Comparison of ENCODE assay signal across 9 mouse cellular contexts in genomic region chr14:55160251-55161071, GRCm38 (mm10). TPM values are rescaled to one million over a fixed set of nuclear protein-coding genes. Genes with fewer than 3 reads are reported as not detected.
DNase-seq lines count a peak whose midpoint lies in the region; ATAC-seq and TF ChIP-seq lines count a peak whose summit lies in the region.
"Had no signal": no experiment of that assay in that cellular context is flagged by ENCODE, and none has a peak within 500 bp of the region (broad histone marks: within the 10 kb centered on the region; RNA-seq: fewer than 3 reads in every experiment).

No protein-coding gene starts in this region.

- H3K4me3 ChIP-seq in forebrain, embryonic 13.5 days: no peak overlapping the region
- no peak overlapping the region for H3K4me3 ChIP-seq in forebrain, embryonic 12.5 days (replicated peaks)
- no peak overlapping the region for H3K4me3 ChIP-seq in hindbrain, embryonic 12.5 days
- H3K4me3 ChIP-seq in hindbrain, embryonic 16.5 days (ENCODE audit: low read length): no peak overlapping the region
- peak overlapping the region; percentile 56 to 70 for H3K4me3 ChIP-seq in ES-E14 (ENCODE audit: insufficient read depth in 1 of 2, low read depth in 1 of 2, low read length in 2 of 2, poor library complexity in 1 of 2, severe bottlenecking in 1 of 2)
- H3K4me3 ChIP-seq in intestine, postnatal 0 days (ENCODE audit: low read depth, low read length): no peak overlapping the region
- H3K4me3 ChIP-seq: liver, embryonic 15.5 days had no signal

- no peak overlapping the region for H3K4me2 ChIP-seq in forebrain, embryonic 13.5 days
- no peak overlapping the region for H3K4me2 ChIP-seq in forebrain, embryonic 12.5 days
- H3K4me2 ChIP-seq in hindbrain, embryonic 12.5 days (replicated peaks): no peak overlapping the region
- no peak overlapping the region for H3K4me2 ChIP-seq in hindbrain, embryonic 16.5 days (ENCODE audit: low read length)
- H3K4me2 ChIP-seq in intestine, postnatal 0 days (replicated peaks; ENCODE audit: low read depth): peak overlapping the region; percentile 48; the same call in 1 of the 2 replicates

- no peak for DNase-seq in ES-E14 (ENCODE audit: low read depth, low spot score)
- no peak for DNase-seq in adrenal gland, adult 8-10 months
- no peak for DNase-seq in left cerebral cortex, adult 8-10 months (ENCODE audit: low spot score in 2 of 2)

- no peaks in the 10 kb centered on the region for H3K27me3 ChIP-seq in forebrain, embryonic 13.5 days
- H3K27me3 ChIP-seq in forebrain, embryonic 12.5 days: peaks cover 4% of the 10 kb centered on the region
- H3K27me3 ChIP-seq in hindbrain, embryonic 12.5 days: no peaks in the 10 kb centered on the region
- no peaks in the 10 kb centered on the region for H3K27me3 ChIP-seq in hindbrain, embryonic 16.5 days (replicated peaks; ENCODE audit: control insufficient read depth, insufficient read depth, low read length)
- H3K27me3 ChIP-seq in intestine, postnatal 0 days (replicated peaks; ENCODE audit: control insufficient read depth, insufficient read depth, low read length): no peaks in the 10 kb centered on the region
- H3K27me3 ChIP-seq: liver, embryonic 15.5 days had no signal

- H3K36me3 ChIP-seq in forebrain, embryonic 13.5 days (ENCODE audit: poor library complexity, severe bottlenecking): no peaks in the 10 kb centered on the region
- no peaks in the 10 kb centered on the region for H3K36me3 ChIP-seq in forebrain, embryonic 12.5 days (replicated peaks)
- H3K36me3 ChIP-seq in hindbrain, embryonic 12.5 days: no peaks in the 10 kb centered on the region
- H3K36me3 ChIP-seq in hindbrain, embryonic 16.5 days (ENCODE audit: control insufficient read depth, insufficient read depth, low read length): no peaks in the 10 kb centered on the region
- no peaks in the 10 kb centered on the region for H3K36me3 ChIP-seq in ES-E14 (ENCODE audit: control insufficient read depth, insufficient read depth, low read length, poor library complexity, severe bottlenecking)
- H3K36me3 ChIP-seq in intestine, postnatal 0 days (ENCODE audit: control insufficient read depth, insufficient read depth): no peaks in the 10 kb centered on the region
- H3K36me3 ChIP-seq: liver, embryonic 15.5 days had no signal

- H3K4me1 ChIP-seq in forebrain, embryonic 13.5 days: peaks cover 8% of the 10 kb centered on the region
- H3K4me1 ChIP-seq in forebrain, embryonic 12.5 days: peaks cover 4% of the 10 kb centered on the region; the same call in 1 of the 2 replicates
- no peaks in the 10 kb centered on the region; the same call in 1 of the 2 replicates for H3K4me1 ChIP-seq in hindbrain, embryonic 12.5 days
- no peaks in the 10 kb centered on the region for H3K4me1 ChIP-seq in hindbrain, embryonic 16.5 days (ENCODE audit: control insufficient read depth, insufficient read depth, low read depth, low read length)
- H3K4me1 ChIP-seq in ES-E14 (ENCODE audit: control insufficient read depth in 2 of 2, insufficient read depth in 2 of 2, low read length in 2 of 2, poor library complexity in 1 of 2): no peaks in the 10 kb centered on the region
- peaks cover 4% of the 10 kb centered on the region; the same call in 1 of the 2 replicates for H3K4me1 ChIP-seq in intestine, postnatal 0 days (replicated peaks; ENCODE audit: control insufficient read depth, insufficient read depth, low read length)

- no peak overlapping the region for H3K27ac ChIP-seq in forebrain, embryonic 13.5 days
- H3K27ac ChIP-seq in forebrain, embryonic 12.5 days: no peak overlapping the region
- H3K27ac ChIP-seq in hindbrain, embryonic 12.5 days: no peak overlapping the region
- no peak overlapping the region for H3K27ac ChIP-seq in hindbrain, embryonic 16.5 days (ENCODE audit: low read depth, low read length)
- H3K27ac ChIP-seq in ES-E14 (ENCODE audit: insufficient read depth, low read depth, low read length, poor library complexity, severe bottlenecking): no peak overlapping the region
- H3K27ac ChIP-seq in intestine, postnatal 0 days (ENCODE audit: low read depth, low read length): peak overlapping the region; percentile 75
- H3K27ac ChIP-seq: liver, embryonic 15.5 days had no signal

- TF ChIP-seq CTCF in intestine, postnatal 0 days (IDR thresholded peaks at IDR 0.05; ENCODE audit: low read depth): no peak

- H3K9ac ChIP-seq in forebrain, embryonic 13.5 days: no peak overlapping the region
- H3K9ac ChIP-seq in forebrain, embryonic 12.5 days: no peak overlapping the region
- no peak overlapping the region for H3K9ac ChIP-seq in hindbrain, embryonic 12.5 days
- H3K9ac ChIP-seq in hindbrain, embryonic 16.5 days (ENCODE audit: low read depth, low read length): no peak overlapping the region
- H3K9ac ChIP-seq in ES-E14 (ENCODE audit: insufficient read depth, low read depth, low read length, poor library complexity, severe bottlenecking): 0 out of 2 replicates have a peak overlapping the region, but pooled peaks have one; percentile 11
- H3K9ac ChIP-seq in intestine, postnatal 0 days (ENCODE audit: low read depth, low read length): no peak overlapping the region
- H3K9ac ChIP-seq: liver, embryonic 15.5 days had no signal

- 87% methylated on average over 10 of the region's 10 CpGs for WGBS in forebrain, embryonic 13.5 days
- WGBS in forebrain, embryonic 12.5 days: 85% methylated on average over 6 of the region's 10 CpGs
- WGBS in hindbrain, embryonic 12.5 days: 80% methylated on average over 8 of the region's 10 CpGs
- whole genome bisulfite sequencing in hindbrain, embryonic 16.5 days: 77% methylated on average over 6 of the region's 10 CpGs
- WGBS in intestine, postnatal 0 days: 86% methylated on average over 10 of the region's 10 CpGs

- 0 out of 2 replicates have a peak, but pooled peaks have one; percentile 24 for ATAC-seq in forebrain, embryonic 13.5 days
- no peak for ATAC-seq in forebrain, embryonic 12.5 days (ENCODE audit: low FRiP score)
- ATAC-seq in hindbrain, embryonic 12.5 days (ENCODE audit: low FRiP score): 0 out of 2 replicates have a peak, but pooled peaks have one; percentile 13
- no peak for ATAC-seq in hindbrain, embryonic 16.5 days
- no peak for ATAC-seq in intestine, postnatal 0 days

- in situ Hi-C loops in ES-E14 (cut with MboI; ENCODE audit: low sequenced_read_pairs in 2 of 2, unreplicated experiment in 2 of 2): no loop called here

- no peaks in the 10 kb centered on the region for H3K9me3 ChIP-seq in forebrain, embryonic 13.5 days (replicated peaks)
- H3K9me3 ChIP-seq in forebrain, embryonic 12.5 days: no peaks in the 10 kb centered on the region
- no peaks in the 10 kb centered on the region for H3K9me3 ChIP-seq in hindbrain, embryonic 12.5 days (replicated peaks)
- H3K9me3 ChIP-seq in hindbrain, embryonic 16.5 days (ENCODE audit: control insufficient read depth, low read length): no peaks in the 10 kb centered on the region
- H3K9me3 ChIP-seq in ES-E14 (ENCODE audit: control insufficient read depth, insufficient read depth, low read depth, low read length): no peaks in the 10 kb centered on the region
- H3K9me3 ChIP-seq in intestine, postnatal 0 days (ENCODE audit: control insufficient read depth): no peaks in the 10 kb centered on the region
- H3K9me3 ChIP-seq: liver, embryonic 15.5 days had no signal

TF ChIP-seq in ES-E14, 5 proteins besides CTCF, POLR2A, EP300 and RAD21:
- TF ChIP-seq MAFK (IDR thresholded peaks at IDR 0.05; ENCODE audit: insufficient read depth, low read depth, low read length) (no peak), ZNF384 (IDR thresholded peaks at IDR 0.05; ENCODE audit: low read depth, low read length) (no peak), HCFC1 (IDR thresholded peaks at IDR 0.05; ENCODE audit: borderline replicate concordance, insufficient read depth, low read length) (no peak), ZC3H11A (IDR thresholded peaks at IDR 0.05; ENCODE audit: borderline replicate concordance, low read depth, low read length) (no peak), CHD2 (IDR thresholded peaks at IDR 0.05; ENCODE audit: low read depth, low read length) (no peak)

RNA-seq across cellular contexts. Expression of gene Jph4, which starts 43.7 kb away (rescaled TPM):
- polyA plus RNA-seq in forebrain, embryonic 13.5 days (2015; fragmentation: Nextera tagmentation; extraction: Ambion mirVana): 17.5 and 17.7 TPM in 2 replicates
- polyA plus RNA-seq in forebrain, embryonic 12.5 days (2016; fragmentation: Nextera tagmentation; extraction: Ambion mirVana): 9.0 and 9.4 TPM in 2 replicates
- polyA plus RNA-seq in hindbrain, embryonic 12.5 days (2016; fragmentation: Nextera tagmentation; extraction: Ambion mirVana): 10.5 and 11.5 TPM in 2 replicates
- 31.8 and 32.3 TPM in 2 replicates for polyA plus RNA-seq in hindbrain, embryonic 16.5 days (2015; fragmentation: Nextera tagmentation; extraction: Ambion mirVana)
- total RNA-seq in ES-E14 (2012; rRNA removed): 1.7 and 3.8 TPM in 2 replicates
- polyA plus RNA-seq in intestine, postnatal 0 days (2015; fragmentation: Nextera tagmentation; extraction: Ambion mirVana): 0.90 and 0.93 TPM in 2 replicates
- total RNA-seq in adrenal gland, adult 8-10 months (2022): 1 to 10 TPM; 3.3 to 6.9 (median 5.3) TPM
- 100 to 1,000 TPM; 289 to 301 (median 292) TPM for total RNA-seq in left cerebral cortex, adult 8-10 months (2022)

RNA-seq across cellular contexts. Expression of gene Ap1g2, which starts 54.1 kb away (rescaled TPM):
- 9.7 and 9.8 TPM in 2 replicates for polyA plus RNA-seq in forebrain, embryonic 13.5 days (2015; fragmentation: Nextera tagmentation; extraction: Ambion mirVana)
- 10.2 and 11.4 TPM in 2 replicates for polyA plus RNA-seq in forebrain, embryonic 12.5 days (2016; fragmentation: Nextera tagmentation; extraction: Ambion mirVana)
- polyA plus RNA-seq in hindbrain, embryonic 12.5 days (2016; fragmentation: Nextera tagmentation; extraction: Ambion mirVana): 9.4 and 10.1 TPM in 2 replicates
- polyA plus RNA-seq in hindbrain, embryonic 16.5 days (2015; fragmentation: Nextera tagmentation; extraction: Ambion mirVana): 6.9 and 7.7 TPM in 2 replicates
- 5.9 and 14.1 TPM in 2 replicates for total RNA-seq in ES-E14 (2012; rRNA removed)
- 75.3 and 81.5 TPM in 2 replicates for polyA plus RNA-seq in intestine, postnatal 0 days (2015; fragmentation: Nextera tagmentation; extraction: Ambion mirVana)
- total RNA-seq in adrenal gland, adult 8-10 months (2022): 10 to 100 TPM; 24.5 to 29.3 (median 26.0) TPM
- total RNA-seq in left cerebral cortex, adult 8-10 months (2022): 10 to 100 TPM in 3 of 4 experiments, 1 to 10 TPM in 1; 9.1 to 12.7 (median 12.1) TPM

Comparison
In these comparisons a context has a peak if more than half of its experiments do, and no peak if none do; other contexts are left out.
1. ATAC-seq: peak in forebrain, embryonic 13.5 days (single experiment) and hindbrain, embryonic 12.5 days (single experiment); none in forebrain, embryonic 12.5 days (single experiment), hindbrain, embryonic 16.5 days (single experiment) and intestine, postnatal 0 days (single experiment).
2. H3K4me3 ChIP-seq: peak in ES-E14 (2 of 2); none in forebrain, embryonic 13.5 days (single experiment), forebrain, embryonic 12.5 days (single experiment), hindbrain, embryonic 12.5 days (single experiment), hindbrain, embryonic 16.5 days (single experiment) and intestine, postnatal 0 days (single experiment).